Mouse (Mus musculus) liver, adult 2 months (tissue): ENCODE data around the gene 1700029J07Rik. TPM values are rescaled to one million over a fixed set of nuclear protein-coding genes. Genes with fewer than 3 reads are reported as not detected.

ENCODE experiments used
- DNase-seq: peaks from one replicate; pipeline ENCODE4 v3.0.0-alpha.2; 2011; ENCODE audit warnings: low read depth, low spot score; ENCODE audit errors: extremely low read depth
- H3K27ac ChIP-seq: fragments of 200-500 bp; replicated peaks from 2 replicates; pipeline ENCODE4 v1.5.1; 2012; ENCODE audit warnings: low read depth, mild to moderate bottlenecking, control low read depth, inconsistent platforms, low read length; ENCODE audit not compliant: insufficient read depth
- H3K27me3 ChIP-seq: fragments of 200-500 bp; 2 replicates; pipeline ENCODE4 v1.6.1; 2012; ENCODE audit warnings: mild to moderate bottlenecking, moderate library complexity, low read length, inconsistent platforms; ENCODE audit not compliant: control insufficient read depth, insufficient read depth
- H3K36me3 ChIP-seq: fragments of 200-500 bp; 2 replicates; pipeline ENCODE4 v1.6.1; 2012; ENCODE audit warnings: low read length, inconsistent platforms; ENCODE audit not compliant: control insufficient read depth, insufficient read depth
- H3K4me1 ChIP-seq: fragments of 200-500 bp; 2 replicates; pipeline ENCODE4 v1.6.1; 2011; ENCODE audit warnings: low read length; ENCODE audit not compliant: control insufficient read depth, insufficient read depth
- H3K4me3 ChIP-seq: fragments of 200-500 bp; 2 replicates; pipeline ENCODE4 v1.5.1; 2011; ENCODE audit warnings: low read depth, mild to moderate bottlenecking, control low read depth, low read length, moderate library complexity; ENCODE audit not compliant: insufficient read depth
- H3K79me2 ChIP-seq: fragments of 200-500 bp; 2 replicates; pipeline ENCODE4 v1.6.1; 2012; ENCODE audit warnings: inconsistent platforms, mild to moderate bottlenecking, low read length, moderate library complexity; ENCODE audit not compliant: control insufficient read depth, insufficient read depth
- H3K9ac ChIP-seq: fragments of 200-500 bp; 2 replicates; pipeline ENCODE4 v1.6.1; 2012; ENCODE audit warnings: low read depth, mild to moderate bottlenecking, control low read depth, inconsistent platforms, low read length
- CTCF ChIP-seq: fragments of 200-500 bp; IDR thresholded peaks from 2 replicates; pipeline ENCODE4 v1.5.1; 2011; ENCODE audit warnings: low read depth, low read length, control low read depth
- POLR2A ChIP-seq: fragments of 200-500 bp; IDR thresholded peaks from 2 replicates; pipeline ENCODE4 v1.6.1; 2011; ENCODE audit warnings: low read length, control low read depth; ENCODE audit not compliant: insufficient read depth; ENCODE audit errors: extremely low read depth
- WGBS: fragments of 180-500 bp; shearing (Covaris S2); methylation state at CpG from one replicate; pipeline ENCODE4 v1.1.7; 2018; 5-methylcytosine and 5-hydroxymethylcytosine counted together
- polyA plus RNA-seq: library from polyadenylated mRNA; depleted of rRNA; stranded (reverse); fragments of >200 nt; gene quantifications from 2 replicates; pipeline ENCODE4 v1.2.3, GENCODE M21; 2012
- total RNA-seq: library from RNA; depleted of rRNA; stranded (reverse); fragments of >200 nt; gene quantifications from 2 replicates; pipeline ENCODE4 v1.2.3, GENCODE M21; 2014

1700029J07Rik gene
- total and polyA plus RNA-seq, 2 experiments = 0.13 to 0.65 TPM

- peak overlapping the region; percentile 70 for H3K27ac ChIP-seq
- H3K27me3 ChIP-seq = no peaks in the 10 kb centered on the region
- H3K79me2 ChIP-seq = no peaks in the 10 kb centered on the region
- H3K36me3 ChIP-seq = no peaks in the 10 kb centered on the region
- WGBS = 42% methylated on average over 3 of the region's 3 CpGs
- no peak overlapping the region for H3K9ac ChIP-seq
- peak; percentile 86 for DNase-seq
- H3K4me3 ChIP-seq = no peak overlapping the region
- H3K4me1 ChIP-seq = peaks cover 16% of the 10 kb centered on the region
- TF ChIP-seq CTCF (no peak), POLR2A (no peak)
These were observed 32.1 kb upstream of the 1700029J07Rik start for GRCm38 (mm10) chr8:46007050-46007672.

GRCm38 (mm10) chr8:46005596-46005995, 30.5 kb upstream of the 1700029J07Rik start, which contains the start of gene Ankrd37:
Gene Ankrd37 (minus strand): TSS chr8:46005707.
- no peak within 1 kb of the TSS for H3K4me3 ChIP-seq

GRCm38 (mm10) chr8:45999784-46000705, 25.0 kb upstream of the 1700029J07Rik start:
- Histone ChIP-seq H3K9ac (peak overlapping the region; percentile 75), H3K4me3 (peak overlapping the region; percentile 68), H3K36me3 (peaks cover 16% of the 10 kb centered on the region; the same call in 1 of the 2 replicates), H3K4me1 (peaks cover 4% of the 10 kb centered on the region; the same call in 1 of the 2 replicates), H3K79me2 (no peaks in the 10 kb centered on the region), H3K27ac (peak overlapping the region; percentile 78), H3K27me3 (no peaks in the 10 kb centered on the region)
- WGBS = 4% methylated on average over 55 of the region's 55 CpGs
- TF ChIP-seq POLR2A (peak; percentile 96), CTCF (no peak)
- peak; percentile 90 for DNase-seq

More at GRCm38 (mm10) chr8:46005596-46005995, 30.5 kb upstream of the 1700029J07Rik start, which contains the start of gene Ankrd37:
- Histone ChIP-seq H3K27ac (no peak within 1 kb of the TSS), H3K4me1 (peaks cover 10% of the 10 kb centered on the region), H3K27me3 (no peaks in the 10 kb centered on the region), H3K36me3 (no peaks in the 10 kb centered on the region), H3K9ac (no peak within 1 kb of the TSS), H3K79me2 (no peaks in the 10 kb centered on the region)
- no peak for TF ChIP-seq POLR2A
- TF ChIP-seq CTCF = no peak
- DNase-seq = no peak
- 76% methylated on average over 4 of the region's 4 CpGs for WGBS

GRCm38 (mm10) chr8:45999138-45999783, 24.2 kb upstream of the 1700029J07Rik start, which contains the start of gene Lrp2bp:
Gene Lrp2bp (plus strand): TSS chr8:45999303.
- DNase-seq = peak; percentile 45
- peaks cover 16% of the 10 kb centered on the region; the same call in 1 of the 2 replicates for H3K36me3 ChIP-seq
- no peaks in the 10 kb centered on the region for H3K27me3 ChIP-seq
- 3% methylated on average over 22 of the region's 22 CpGs for WGBS
- H3K79me2 ChIP-seq = no peaks in the 10 kb centered on the region
- peak within 1 kb of the TSS; percentile 68 for H3K4me3 ChIP-seq
- peaks cover 4% of the 10 kb centered on the region; the same call in 1 of the 2 replicates for H3K4me1 ChIP-seq
- peak within 1 kb of the TSS; percentile 78 for H3K27ac ChIP-seq
- TF ChIP-seq POLR2A (no peak), CTCF (peak; percentile 29; the same call in 1 of the 2 replicates)
- peak within 1 kb of the TSS; percentile 75 for H3K9ac ChIP-seq

- Histone ChIP-seq H3K79me2 (no peaks in the 10 kb centered on the region), H3K36me3 (peaks cover 20% of the 10 kb centered on the region; the same call in 1 of the 2 replicates), H3K9ac (no peak overlapping the region), H3K4me3 (no peak overlapping the region), H3K27me3 (no peaks in the 10 kb centered on the region), H3K27ac (no peak overlapping the region), H3K4me1 (peaks cover 4% of the 10 kb centered on the region; the same call in 1 of the 2 replicates)
- WGBS = 78% methylated on average over 2 of the region's 2 CpGs
- DNase-seq = no peak
- TF ChIP-seq CTCF (no peak; the same call in 1 of the 2 replicates), POLR2A (no peak)
These were observed 23.2 kb upstream of the 1700029J07Rik start for GRCm38 (mm10) chr8:45998228-45998627.
